Mouse (Mus musculus): ENCODE data around the gene Olfr223. TPM values are rescaled to one million over a fixed set of nuclear protein-coding genes. Genes with fewer than 3 reads are reported as not detected.
"Not testable (repeated sequence)": the region's sequence is repeated elsewhere in the genome, so short reads cannot be mapped to it uniquely, and the experiment has no call there.

The Olfr223 gene
- polyA plus RNA-seq, 1 experiment from 2014 or later: not detected

DNA sequence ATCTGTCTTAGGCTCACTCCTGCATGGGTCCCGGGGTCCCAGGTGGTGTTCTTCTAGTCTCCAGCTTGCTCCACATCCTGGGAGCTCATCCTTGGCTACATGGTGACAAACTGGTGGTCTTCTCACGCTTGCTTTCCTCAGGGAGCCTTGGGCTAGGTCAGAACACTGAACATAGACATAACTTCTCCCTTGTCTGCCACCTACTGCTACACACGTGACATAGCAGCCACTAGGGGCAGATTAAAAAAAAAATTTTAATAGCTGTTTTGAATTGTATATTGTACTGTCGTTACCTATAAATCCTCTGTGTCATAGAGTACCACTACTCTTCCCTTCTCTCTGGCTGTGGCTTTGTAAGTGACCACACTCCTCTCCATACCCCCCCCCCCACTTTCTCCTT is 3.0 kb upstream of the Olfr223 start:
- Histone ChIP-seq H3K9ac (replicated peaks) (no peak overlapping the region), H3K27me3 (no peaks in the 10 kb centered on the region), H3K4me3 (replicated peaks) (no peak overlapping the region), H3K4me2 (no peak overlapping the region), H3K4me1 (replicated peaks) (no peaks in the 10 kb centered on the region), H3K27ac (no peak overlapping the region), H3K9me3 (no peaks in the 10 kb centered on the region), H3K36me3 (no peaks in the 10 kb centered on the region)
- WGBS: 45% methylated on average over 4 of the region's 4 CpGs
- no peak for ATAC-seq (ENCODE audit: insufficient number of reproducible peaks, insufficient read depth, low FRiP score, low TSS enrichment, low read depth)

DNA sequence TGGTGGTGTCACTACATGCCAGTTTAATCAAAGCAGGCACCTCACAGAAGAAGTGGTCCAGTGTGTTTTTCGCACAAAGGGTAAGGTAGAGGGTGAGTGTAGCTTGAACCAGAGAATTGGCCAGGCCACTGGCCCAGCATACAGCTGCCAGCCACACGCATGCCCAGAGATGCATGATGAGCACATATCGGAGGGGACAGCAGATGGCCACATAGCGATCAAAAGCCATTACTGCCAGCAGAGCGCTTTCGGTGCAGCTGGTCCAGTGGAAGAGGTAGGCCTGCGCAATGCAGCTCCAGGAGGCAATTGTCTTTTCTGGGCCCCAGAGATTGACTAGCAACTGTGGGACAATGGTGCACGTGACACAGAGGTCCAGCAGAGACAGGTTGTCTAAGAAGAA is 3.6 kb downstream of the Olfr223 start:
- H3K9me3 ChIP-seq: no peaks in the 10 kb centered on the region
- no peak for ATAC-seq (ENCODE audit: insufficient number of reproducible peaks, insufficient read depth, low FRiP score, low TSS enrichment, low read depth)
- H3K27ac ChIP-seq: no peak overlapping the region
- no peak overlapping the region for H3K4me3 ChIP-seq (replicated peaks)
- no peak overlapping the region for H3K9ac ChIP-seq (replicated peaks)
- no peaks in the 10 kb centered on the region for H3K4me1 ChIP-seq (replicated peaks)
- WGBS: 88% methylated on average over 8 of the region's 8 CpGs
- no peaks in the 10 kb centered on the region for H3K27me3 ChIP-seq
- no peak overlapping the region for H3K4me2 ChIP-seq
- H3K36me3 ChIP-seq: no peaks in the 10 kb centered on the region

DNA sequence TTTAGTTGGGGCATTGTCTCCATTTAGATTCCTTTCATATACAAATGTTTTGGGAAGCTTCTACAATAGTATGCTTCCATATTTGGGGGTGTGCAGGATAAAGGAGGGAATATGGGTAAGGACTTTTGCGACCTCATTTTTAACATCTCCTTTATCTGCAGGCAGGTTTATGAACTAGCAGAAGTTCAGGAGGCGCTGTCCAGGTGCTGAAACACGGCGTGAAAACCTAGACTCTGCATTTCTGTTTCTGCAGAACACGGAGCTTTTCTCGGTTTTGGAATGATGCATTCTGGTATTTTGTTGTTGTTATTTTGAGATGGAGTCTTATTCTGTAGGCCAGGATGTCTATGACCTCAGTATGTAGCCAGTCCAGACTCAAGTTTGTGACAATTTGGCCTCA is 8.6 kb downstream of the Olfr223 start:
- WGBS: 30% methylated on average over 6 of the region's 6 CpGs
- ATAC-seq (ENCODE audit: insufficient number of reproducible peaks, insufficient read depth, low FRiP score, low TSS enrichment, low read depth): no peak
- H3K4me2 ChIP-seq: no peak overlapping the region

DNA sequence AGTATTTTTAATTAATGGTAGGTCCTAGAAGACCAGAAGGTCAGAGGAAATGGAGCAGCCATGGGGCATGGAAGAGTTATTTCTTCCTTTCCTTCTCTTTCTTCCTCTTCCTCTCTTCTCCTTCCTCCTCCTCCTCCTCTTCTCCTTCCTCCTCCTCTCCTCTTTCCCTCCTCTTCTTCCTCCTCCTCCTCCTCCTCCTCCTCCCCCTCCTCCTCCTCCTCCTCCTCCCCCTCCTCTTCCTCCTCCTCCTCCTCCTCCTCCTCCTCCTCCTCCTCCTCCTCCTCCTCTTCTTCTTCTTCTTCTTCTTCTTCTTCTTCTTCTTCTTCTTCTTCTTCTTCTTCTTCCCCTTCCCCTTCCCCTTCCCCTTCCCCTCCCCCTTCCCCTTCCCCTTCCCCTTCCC is 17.0 kb downstream of the Olfr223 start, which contains the start of gene Olfr222:
Olfr222 (minus strand) TSS at position 101 of the 400 bp plus-strand sequence.
- not testable (repeated sequence) for H3K27ac ChIP-seq; H3K36me3 ChIP-seq; H3K9me3 ChIP-seq; H3K4me2 ChIP-seq; ATAC-seq (ENCODE audit: insufficient number of reproducible peaks, insufficient read depth, low FRiP score, low TSS enrichment, low read depth); H3K4me3 ChIP-seq (replicated peaks); H3K9ac ChIP-seq (replicated peaks); H3K4me1 ChIP-seq (replicated peaks)
- peaks cover 20% of the 10 kb centered on the region for H3K27me3 ChIP-seq

More for the DNA sequence above, 8.6 kb downstream of the Olfr223 start:
- H3K9me3 ChIP-seq: no peaks in the 10 kb centered on the region
- no peak overlapping the region for H3K4me3 ChIP-seq (replicated peaks)
- no peak overlapping the region for H3K9ac ChIP-seq (replicated peaks)
- H3K36me3 ChIP-seq: no peaks in the 10 kb centered on the region
- no peaks in the 10 kb centered on the region for H3K27me3 ChIP-seq
- no peaks in the 10 kb centered on the region for H3K4me1 ChIP-seq (replicated peaks)
- H3K27ac ChIP-seq: no peak overlapping the region

DNA sequence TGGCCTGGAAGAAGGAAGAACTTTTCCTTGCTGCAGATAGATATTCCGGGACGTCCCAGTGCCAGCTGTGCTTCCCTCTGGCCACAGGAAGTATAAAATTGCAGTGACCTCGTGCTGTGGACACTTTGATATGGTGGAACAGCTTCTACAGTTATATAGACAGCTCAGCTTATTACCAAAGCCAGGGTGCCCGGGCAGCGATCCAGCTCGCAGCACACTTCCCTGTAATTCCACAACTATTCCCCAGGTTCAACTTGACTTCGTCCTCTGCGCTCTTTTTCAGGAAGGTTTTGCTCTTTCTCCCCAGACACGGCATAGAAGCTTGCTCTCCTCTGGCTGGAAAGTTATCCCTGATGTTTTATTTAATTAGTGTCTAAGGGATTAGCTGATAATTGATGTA is 17.4 kb downstream of the Olfr223 start:
- Histone ChIP-seq H3K9ac (replicated peaks) (no peak overlapping the region), H3K27me3 (peaks cover 24% of the 10 kb centered on the region), H3K9me3 (no peaks in the 10 kb centered on the region), H3K4me1 (replicated peaks) (no peaks in the 10 kb centered on the region), H3K4me3 (replicated peaks) (no peak overlapping the region), H3K27ac (no peak overlapping the region), H3K36me3 (no peaks in the 10 kb centered on the region), H3K4me2 (no peak overlapping the region)
- no peak for ATAC-seq (ENCODE audit: insufficient number of reproducible peaks, insufficient read depth, low FRiP score, low TSS enrichment, low read depth)
- WGBS: 53% methylated on average over 9 of the region's 9 CpGs

DNA sequence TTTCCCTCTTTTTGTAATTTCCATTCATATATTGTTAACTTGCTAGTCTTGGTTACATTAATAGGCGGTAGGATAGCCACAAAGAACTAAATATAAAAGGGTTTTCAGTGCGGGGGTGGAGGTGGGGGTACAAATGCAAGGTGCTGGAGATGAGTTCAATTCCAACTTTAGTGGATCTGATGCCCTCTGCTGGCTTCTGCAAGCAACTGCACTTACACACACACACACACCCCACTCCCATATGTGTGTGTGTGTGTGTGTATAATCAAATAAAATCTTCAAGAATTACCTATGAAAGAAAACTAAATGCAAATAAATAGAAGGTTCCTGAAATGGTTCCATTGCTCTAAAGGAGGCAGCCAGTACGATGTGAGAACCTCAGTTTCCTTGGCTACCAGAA is 23.8 kb downstream of the Olfr223 start:
- ATAC-seq (ENCODE audit: insufficient number of reproducible peaks, insufficient read depth, low FRiP score, low TSS enrichment, low read depth): no peak
- Histone ChIP-seq H3K9ac (replicated peaks) (no peak overlapping the region), H3K4me1 (replicated peaks) (no peaks in the 10 kb centered on the region), H3K4me3 (replicated peaks) (no peak overlapping the region), H3K4me2 (no peak overlapping the region), H3K9me3 (no peaks in the 10 kb centered on the region), H3K27me3 (peaks cover 22% of the 10 kb centered on the region), H3K36me3 (no peaks in the 10 kb centered on the region), H3K27ac (no peak overlapping the region)
- WGBS: 67% methylated on average over 3 of the region's 3 CpGs

DNA sequence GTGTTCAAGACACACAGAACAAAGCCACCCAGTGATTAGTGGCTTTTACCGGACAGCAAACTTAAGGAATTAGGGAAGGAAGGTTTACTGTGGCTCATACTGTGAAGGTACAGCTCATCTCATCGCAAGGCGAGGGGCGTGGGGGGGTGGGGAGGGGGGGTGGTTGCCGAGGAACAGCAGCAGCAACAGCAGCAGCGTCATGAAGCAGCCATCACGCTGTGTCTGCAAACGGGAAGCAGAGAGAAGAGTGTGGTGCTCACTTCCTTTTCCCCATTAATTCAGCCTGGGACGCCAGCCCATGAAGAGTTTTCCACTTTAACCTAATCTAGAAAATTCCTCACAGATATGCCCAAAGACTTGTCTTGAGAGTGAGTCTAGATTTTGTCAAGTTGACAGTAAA is 30.3 kb downstream of the Olfr223 start:
- no peak for ATAC-seq (ENCODE audit: insufficient number of reproducible peaks, insufficient read depth, low FRiP score, low TSS enrichment, low read depth)
- no peaks in the 10 kb centered on the region for H3K9me3 ChIP-seq
- WGBS: 73% methylated on average over 9 of the region's 9 CpGs
- no peaks in the 10 kb centered on the region for H3K4me1 ChIP-seq (replicated peaks)
- H3K4me2 ChIP-seq: no peak overlapping the region
- no peak overlapping the region for H3K4me3 ChIP-seq (replicated peaks)
- no peaks in the 10 kb centered on the region for H3K36me3 ChIP-seq
- H3K27me3 ChIP-seq: no peaks in the 10 kb centered on the region
- H3K27ac ChIP-seq: no peak overlapping the region
- H3K9ac ChIP-seq (replicated peaks): no peak overlapping the region

DNA sequence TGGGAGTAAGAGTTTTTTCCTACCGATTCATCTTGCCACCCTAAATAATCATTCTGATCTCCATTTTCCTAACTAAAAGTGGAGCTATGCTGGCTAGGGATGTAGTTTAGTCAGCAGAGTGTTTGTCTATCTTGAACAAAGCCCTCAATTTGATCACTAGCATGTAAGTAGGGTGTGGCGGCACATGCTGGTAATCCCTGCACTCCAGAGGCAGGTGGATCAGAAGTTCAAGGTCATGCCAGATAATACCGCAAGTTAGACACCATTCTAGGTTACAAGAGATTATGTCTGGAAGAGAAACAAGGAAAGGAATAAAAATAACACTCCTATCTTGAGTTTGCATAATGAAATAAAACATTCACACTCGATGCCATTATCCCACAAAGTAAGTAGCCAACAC is 30.8 kb downstream of the Olfr223 start:
- H3K27me3 ChIP-seq: no peaks in the 10 kb centered on the region
- H3K4me1 ChIP-seq (replicated peaks): no peaks in the 10 kb centered on the region
- no peak for ATAC-seq (ENCODE audit: insufficient number of reproducible peaks, insufficient read depth, low FRiP score, low TSS enrichment, low read depth)
- H3K36me3 ChIP-seq: no peaks in the 10 kb centered on the region
- no peak overlapping the region for H3K4me3 ChIP-seq (replicated peaks)
- WGBS: 94% methylated on average over 4 of the region's 4 CpGs
- no peak overlapping the region for H3K27ac ChIP-seq
- H3K4me2 ChIP-seq: no peak overlapping the region
- no peak overlapping the region for H3K9ac ChIP-seq (replicated peaks)
- H3K9me3 ChIP-seq: no peaks in the 10 kb centered on the region

DNA sequence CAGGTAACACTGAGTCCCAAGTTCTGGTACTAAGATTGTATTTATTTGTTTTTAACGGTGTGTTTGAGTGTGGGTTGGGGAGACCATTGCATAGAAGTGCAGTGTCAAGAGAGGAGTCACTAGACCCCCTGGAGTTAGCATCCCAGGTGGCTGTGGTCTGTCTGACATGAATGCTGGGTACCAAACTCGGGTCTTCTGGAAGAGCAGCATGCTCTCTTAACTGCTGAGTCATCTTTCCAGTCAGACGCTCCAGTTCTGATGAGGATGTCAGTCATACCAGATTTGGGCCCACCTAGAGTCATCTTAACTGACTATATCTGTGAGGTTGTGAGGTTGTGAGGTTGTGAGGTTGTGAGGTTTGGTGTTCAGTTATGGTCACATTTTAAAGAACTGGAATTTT is 32.2 kb downstream of the Olfr223 start:
- 71% methylated on average over 3 of the region's 3 CpGs for WGBS
- no peaks in the 10 kb centered on the region for H3K27me3 ChIP-seq
- no peak overlapping the region for H3K4me3 ChIP-seq (replicated peaks)
- no peak overlapping the region for H3K9ac ChIP-seq (replicated peaks)
- no peak for ATAC-seq (ENCODE audit: insufficient number of reproducible peaks, insufficient read depth, low FRiP score, low TSS enrichment, low read depth)
- no peaks in the 10 kb centered on the region for H3K9me3 ChIP-seq
- H3K27ac ChIP-seq: no peak overlapping the region
- H3K4me1 ChIP-seq (replicated peaks): no peaks in the 10 kb centered on the region
- H3K4me2 ChIP-seq: no peak overlapping the region
- no peaks in the 10 kb centered on the region for H3K36me3 ChIP-seq

DNA sequence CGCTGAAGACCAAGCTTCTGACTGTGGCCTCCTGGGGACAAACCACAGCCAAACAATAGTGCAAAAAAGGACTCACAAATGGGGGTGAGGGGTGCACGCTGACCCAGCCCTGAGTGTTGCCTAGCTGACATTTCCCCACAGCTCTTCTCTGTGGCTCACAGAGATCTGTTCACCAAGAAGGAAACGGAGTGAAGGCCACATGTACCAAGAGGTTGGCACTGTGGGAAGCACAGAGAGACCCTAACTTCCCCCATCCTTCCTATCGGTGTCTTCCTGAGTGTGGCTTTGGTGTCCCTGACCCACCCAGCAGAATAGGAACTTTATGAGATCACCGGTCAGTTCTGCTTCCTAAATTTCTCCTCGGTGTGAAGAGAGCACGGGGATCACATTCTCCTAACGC is 38.6 kb downstream of the Olfr223 start:
- no peak for ATAC-seq (ENCODE audit: insufficient number of reproducible peaks, insufficient read depth, low FRiP score, low TSS enrichment, low read depth)
- 83% methylated on average over 8 of the region's 8 CpGs for WGBS
- no peak overlapping the region for H3K4me3 ChIP-seq (replicated peaks)
- no peak overlapping the region for H3K27ac ChIP-seq
- H3K27me3 ChIP-seq: no peaks in the 10 kb centered on the region
- no peaks in the 10 kb centered on the region for H3K9me3 ChIP-seq
- H3K4me1 ChIP-seq (replicated peaks): no peaks in the 10 kb centered on the region
- no peak overlapping the region for H3K9ac ChIP-seq (replicated peaks)
- H3K4me2 ChIP-seq: no peak overlapping the region
- no peaks in the 10 kb centered on the region for H3K36me3 ChIP-seq

DNA sequence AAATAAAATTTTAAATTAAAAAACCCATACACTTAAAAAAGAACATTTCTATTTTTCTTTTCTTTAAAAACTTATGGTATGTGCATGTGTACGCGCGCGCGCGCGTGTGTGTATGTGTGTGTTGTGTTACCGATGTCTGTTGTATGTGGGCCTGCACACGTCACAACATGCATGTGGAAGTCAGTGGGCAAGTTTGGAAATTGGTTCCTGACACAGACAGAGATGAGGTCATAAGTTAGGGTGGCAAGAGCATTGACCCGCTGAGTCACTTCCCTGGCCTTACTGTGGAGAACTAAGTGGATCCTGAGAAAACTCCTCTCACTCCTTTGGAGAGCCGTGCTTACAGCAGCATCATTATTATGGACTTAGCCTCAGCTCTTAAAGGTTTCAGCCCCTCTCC is 39.0 kb downstream of the Olfr223 start:
- WGBS: 95% methylated on average over 11 of the region's 11 CpGs
- Histone ChIP-seq H3K36me3 (no peaks in the 10 kb centered on the region), H3K4me1 (replicated peaks) (no peaks in the 10 kb centered on the region), H3K9me3 (no peaks in the 10 kb centered on the region), H3K4me3 (replicated peaks) (no peak overlapping the region), H3K27me3 (no peaks in the 10 kb centered on the region), H3K9ac (replicated peaks) (no peak overlapping the region), H3K4me2 (no peak overlapping the region), H3K27ac (no peak overlapping the region)
- no peak for ATAC-seq (ENCODE audit: insufficient number of reproducible peaks, insufficient read depth, low FRiP score, low TSS enrichment, low read depth)

DNA sequence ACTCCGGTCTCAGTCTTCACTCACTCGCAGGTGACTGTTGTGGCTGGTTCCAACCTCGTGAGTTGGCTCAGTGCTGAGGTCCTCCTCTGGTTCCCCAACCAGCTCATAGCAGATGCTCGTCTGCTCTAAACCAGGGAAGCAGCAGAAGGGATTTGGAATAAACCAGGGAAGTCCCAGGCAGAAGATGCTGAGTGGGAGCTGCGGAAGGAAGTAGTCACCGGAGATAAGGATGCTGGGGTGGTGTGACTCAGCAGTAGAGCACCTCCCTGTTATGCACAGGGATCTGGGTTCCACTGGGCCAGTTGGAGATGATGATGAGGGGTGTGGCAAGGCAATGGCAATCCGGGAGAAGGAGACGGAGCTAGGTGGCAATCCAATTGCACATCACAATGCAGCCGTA is 49.1 kb downstream of the Olfr223 start:
- Histone ChIP-seq H3K9me3 (no peaks in the 10 kb centered on the region), H3K4me1 (replicated peaks) (no peaks in the 10 kb centered on the region), H3K36me3 (no peaks in the 10 kb centered on the region), H3K27ac (no peak overlapping the region), H3K27me3 (peaks cover 7% of the 10 kb centered on the region; the same call in 1 of the 2 replicates), H3K9ac (replicated peaks) (no peak overlapping the region), H3K4me2 (no peak overlapping the region), H3K4me3 (replicated peaks) (no peak overlapping the region)
- ATAC-seq (ENCODE audit: insufficient number of reproducible peaks, insufficient read depth, low FRiP score, low TSS enrichment, low read depth): no peak
- WGBS: 87% methylated on average over 9 of the region's 9 CpGs

Data from limb, embryonic 12.5 days (tissue).